In the genomic region with DNA sequence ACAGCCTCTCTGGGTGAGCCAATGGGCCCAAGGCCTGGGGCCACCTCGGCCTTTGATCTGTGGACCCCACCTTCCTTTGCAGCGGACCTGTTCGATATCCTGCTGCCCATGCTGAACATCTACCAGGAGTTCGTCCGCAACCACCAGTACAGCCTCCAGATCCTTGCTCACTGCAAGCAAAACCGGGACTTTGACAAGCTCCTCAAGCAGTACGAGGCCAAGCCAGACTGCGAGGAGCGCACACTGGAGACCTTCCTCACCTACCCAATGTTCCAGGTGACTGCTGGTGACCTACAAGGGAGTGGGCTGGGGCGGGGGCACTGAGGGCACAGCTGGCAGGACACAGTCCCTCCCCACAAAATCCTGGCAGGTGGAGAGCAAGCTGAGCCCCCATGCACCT, we compare ENCODE assay signal across 12 mouse cellular contexts.
"Had no signal": no experiment of that assay in that cellular context is flagged by ENCODE, and none has a peak within 500 bp of the region (broad histone marks: within the 10 kb centered on the region; RNA-seq: fewer than 3 reads in every experiment).

No protein-coding gene starts in this region.

- DNase-seq: lung, adult 18-20 months; lung, embryonic 14.5 days; lung, postnatal 10 days; lung, postnatal 4 days; midbrain, embryonic 14.5 days; retina, postnatal 1 day; right cerebral cortex, postnatal 14 days; right cerebral cortex, postnatal 4 days; spleen, adult 18-20 months; thymus, adult 18-20 months; thymus, postnatal 14 days; thymus, postnatal 36 days had no signal
